Mouse (Mus musculus) thymus, adult 2 months (tissue): ENCODE results near the gene Rhoc.

ENCODE experiments used
- CTCF ChIP-seq: fragments of 200-500 bp; IDR thresholded peaks from 2 replicates; pipeline ENCODE4 v1.5.1; 2012; ENCODE audit warnings: mild to moderate bottlenecking, control low read depth, low read length, moderate library complexity, borderline replicate concordance; ENCODE audit not compliant: control insufficient read depth, poor library complexity, insufficient read depth; ENCODE audit errors: extremely low read depth
- POLR2A ChIP-seq: fragments of 200-500 bp; IDR thresholded peaks from 2 replicates; pipeline ENCODE4 v1.6.1; 2012; ENCODE audit warnings: mild to moderate bottlenecking, low read length, control low read depth, moderate library complexity; ENCODE audit not compliant: control insufficient read depth, poor library complexity, insufficient read depth; ENCODE audit errors: extremely low read depth

DNA sequence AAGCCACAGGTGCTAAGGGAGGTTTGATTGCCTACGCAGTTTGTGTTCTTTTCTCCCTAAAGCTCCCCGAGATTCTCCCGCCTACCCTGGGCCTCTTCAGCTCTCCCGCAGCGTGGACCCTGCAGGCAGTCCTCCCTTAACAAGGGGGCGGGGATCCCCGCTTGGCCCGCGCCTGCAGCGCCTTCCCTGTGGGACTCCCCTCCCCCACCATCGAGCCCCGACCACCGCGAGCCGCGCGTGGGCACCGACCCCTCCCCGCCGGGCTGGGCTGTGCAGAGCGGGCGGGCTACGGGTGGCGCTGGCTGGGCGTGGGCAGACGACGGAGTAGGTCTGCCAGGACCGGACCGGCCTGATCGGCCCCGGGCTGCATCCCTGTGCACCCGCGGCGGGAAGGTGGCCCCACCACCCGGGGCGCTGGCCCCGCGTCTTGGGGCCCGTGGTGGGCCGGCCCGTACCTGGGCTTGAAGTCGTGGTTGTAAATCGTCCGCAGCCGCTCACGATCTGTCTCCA, 29.4 kb downstream of the Rhoc start:
- TF ChIP-seq CTCF: no peak
- no peak for TF ChIP-seq POLR2A
